Mouse (Mus musculus) C2C12 (cell line): ENCODE results near the gene Adh4. TPM values are rescaled to one million over a fixed set of nuclear protein-coding genes. Genes with fewer than 3 reads are reported as not detected.

Experiments
- H3K27me3 ChIP-seq: one replicate; pipeline ENCODE4 v1.6.1; 2011; ENCODE audit not compliant: control insufficient read depth, insufficient read depth, insufficient read length
- H3K36me3 ChIP-seq: one replicate; pipeline ENCODE4 v1.6.1; 2011; ENCODE audit not compliant: control insufficient read depth, insufficient read depth
- H3K4me3 ChIP-seq: one replicate; pipeline ENCODE4 v1.5.1; 2011; ENCODE audit warnings: mild to moderate bottlenecking, control low read depth; ENCODE audit not compliant: poor library complexity, insufficient read depth, severe bottlenecking
- H3K79me2 ChIP-seq: one replicate; pipeline ENCODE4 v1.6.1; 2011; ENCODE audit not compliant: control insufficient read depth, insufficient read depth
- H3K79me3 ChIP-seq: one replicate; pipeline ENCODE4 v1.6.1; 2011; ENCODE audit warnings: low read depth, control low read depth
- H3ac ChIP-seq: one replicate; pipeline ENCODE3; 2011; ENCODE audit warnings: low read depth; ENCODE audit not compliant: control insufficient read depth, insufficient read length
- CEBPB ChIP-seq: IDR thresholded peaks from one replicate; pipeline ENCODE4 v1.6.1; 2011; ENCODE audit warnings: low read depth, mild to moderate bottlenecking, control low read depth, moderate library complexity
- CTCF ChIP-seq: IDR thresholded peaks from one replicate; pipeline ENCODE4 v1.5.1; 2011; ENCODE audit not compliant: control insufficient read depth, insufficient read depth, insufficient read length
- FOSL1 ChIP-seq: IDR thresholded peaks from one replicate; pipeline ENCODE4 v1.8.0; 2011; ENCODE audit warnings: mild to moderate bottlenecking, low read length; ENCODE audit not compliant: poor library complexity, insufficient read depth, severe bottlenecking
- MAX ChIP-seq: IDR thresholded peaks from one replicate; pipeline ENCODE4 v1.6.1; 2011; ENCODE audit warnings: mild to moderate bottlenecking, control low read depth
- MYOD1 ChIP-seq: IDR thresholded peaks from one replicate; pipeline ENCODE4 v1.6.1; 2011; ENCODE audit warnings: low read depth; ENCODE audit not compliant: control insufficient read depth, insufficient read length
- MYOG ChIP-seq: IDR thresholded peaks from one replicate; pipeline ENCODE4 v1.6.1; 2011; ENCODE audit not compliant: control insufficient read depth, insufficient read length; ENCODE audit errors: extremely low read depth
- USF1 ChIP-seq: IDR thresholded peaks from one replicate; pipeline ENCODE4 v1.6.1; 2011; ENCODE audit warnings: low read depth, mild to moderate bottlenecking, control low read depth, moderate library complexity
- polyA plus RNA-seq: library from polyadenylated mRNA; unstranded; fragments of >200 nt; fragmentation: generic; extraction: Trizol; gene quantifications from one replicate; pipeline ENCODE4 v1.2.1, GENCODE M21; 2012; ENCODE audit warnings: missing spikeins

Gene Adh4
- polyA plus RNA-seq, 1 experiment: not detected

DNA sequence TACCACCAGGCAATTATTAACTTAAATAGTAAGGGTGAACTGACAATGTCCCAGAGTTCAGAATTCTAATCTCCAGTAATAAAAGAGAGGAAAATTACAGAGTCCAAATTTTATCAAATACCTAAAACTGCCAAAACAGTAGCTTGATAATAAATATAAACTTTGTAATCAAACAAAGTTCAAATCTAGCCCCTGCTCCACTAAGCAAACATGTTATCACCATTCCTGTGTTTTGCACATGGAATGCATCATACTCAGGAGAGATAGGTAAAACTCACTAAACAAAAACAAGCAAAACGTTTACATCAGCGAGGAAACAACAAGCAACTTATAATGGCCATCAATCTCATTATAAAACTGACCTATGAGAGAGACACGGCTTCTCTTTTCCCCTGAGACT, 5.1 kb upstream of the Adh4 start:
- no peak for TF ChIP-seq CTCF
- no peak overlapping the region for H3ac ChIP-seq
- no peaks in the 10 kb centered on the region for H3K27me3 ChIP-seq

DNA sequence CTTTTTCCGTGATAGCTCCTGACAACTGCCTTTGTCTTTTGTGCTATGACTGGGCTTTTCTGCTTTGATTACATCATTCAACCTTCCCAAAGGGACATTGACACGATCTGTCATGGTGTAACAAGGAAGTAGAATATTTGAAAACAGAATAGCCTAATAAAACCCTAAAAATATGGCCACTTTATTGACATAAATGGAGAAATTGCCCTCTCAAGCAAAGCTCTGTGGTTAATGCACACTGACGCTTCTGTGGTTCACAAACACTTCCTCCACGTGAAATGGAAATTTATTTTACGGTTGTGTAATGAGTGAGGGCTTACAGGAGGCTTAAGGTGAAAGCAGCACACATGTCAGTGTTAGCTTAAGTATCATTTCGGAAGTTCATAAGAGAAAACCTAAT, 4.1 kb downstream of the Adh4 start:
- H3K4me3 ChIP-seq: no peak overlapping the region
- TF ChIP-seq CEBPB (no peak), MAX (no peak), FOSL1 (no peak)
- no peaks in the 10 kb centered on the region for H3K27me3 ChIP-seq
- H3ac ChIP-seq: no peak overlapping the region
- H3K79me2 ChIP-seq: no peaks in the 10 kb centered on the region
- no peaks in the 10 kb centered on the region for H3K36me3 ChIP-seq
- no peaks in the 10 kb centered on the region for H3K79me3 ChIP-seq

More for the DNA sequence above, 5.1 kb upstream of the Adh4 start:
- Histone ChIP-seq H3K79me2 (no peaks in the 10 kb centered on the region), H3K36me3 (no peaks in the 10 kb centered on the region), H3K4me3 (no peak overlapping the region), H3K79me3 (no peaks in the 10 kb centered on the region)

DNA sequence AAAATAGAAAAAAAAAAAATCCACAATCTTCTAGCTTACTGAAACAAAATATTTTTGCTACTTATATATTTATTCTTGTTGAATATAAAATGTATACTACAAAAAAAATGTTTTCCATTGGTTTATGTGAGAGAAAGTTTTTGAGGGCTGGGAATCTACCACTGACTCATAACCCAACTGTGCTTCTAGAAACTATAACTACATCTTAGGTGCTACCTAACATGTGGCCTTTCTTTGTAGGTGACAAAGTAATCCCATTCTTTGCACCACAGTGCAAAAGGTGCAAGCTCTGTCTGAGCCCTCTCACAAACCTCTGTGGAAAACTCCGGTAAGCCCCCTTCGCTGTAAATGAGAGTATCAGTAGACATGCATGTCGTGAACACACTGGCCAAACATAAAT, 5.1 kb downstream of the Adh4 start:
- Histone ChIP-seq H3K79me3 (no peaks in the 10 kb centered on the region), H3K4me3 (no peak overlapping the region), H3ac (no peak overlapping the region), H3K36me3 (no peaks in the 10 kb centered on the region), H3K79me2 (no peaks in the 10 kb centered on the region), H3K27me3 (no peaks in the 10 kb centered on the region)
- TF ChIP-seq MYOD1 (no peak), CEBPB (no peak), CTCF (no peak), MYOG (no peak), USF1 (no peak), MAX (no peak), FOSL1 (no peak)

DNA sequence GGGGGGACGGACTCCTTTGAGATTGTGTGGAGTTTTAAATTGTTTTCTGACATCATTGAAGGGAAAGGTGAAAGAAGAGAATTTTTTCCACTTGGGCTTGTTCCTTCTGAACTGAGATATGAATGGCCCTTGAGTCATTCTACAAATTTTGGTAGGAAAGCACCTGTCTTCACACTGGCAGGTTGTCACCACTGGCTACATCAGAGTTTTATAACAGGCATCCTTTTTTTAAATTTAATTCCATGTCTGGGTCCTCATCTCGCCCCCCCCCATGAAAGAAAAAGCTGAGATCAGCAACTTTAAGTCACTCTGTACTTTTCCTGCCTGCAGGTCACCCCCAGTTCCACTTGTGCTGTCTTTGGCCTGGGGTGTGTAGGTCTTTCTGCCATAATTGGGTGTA, 8.4 kb downstream of the Adh4 start:
- TF ChIP-seq MYOD1 (no peak), CTCF (no peak), CEBPB (no peak), FOSL1 (no peak), USF1 (no peak), MAX (no peak), MYOG (no peak)
- Histone ChIP-seq H3K27me3 (no peaks in the 10 kb centered on the region), H3K79me2 (no peaks in the 10 kb centered on the region), H3K4me3 (no peak overlapping the region), H3K36me3 (no peaks in the 10 kb centered on the region), H3K79me3 (no peaks in the 10 kb centered on the region), H3ac (no peak overlapping the region)

DNA sequence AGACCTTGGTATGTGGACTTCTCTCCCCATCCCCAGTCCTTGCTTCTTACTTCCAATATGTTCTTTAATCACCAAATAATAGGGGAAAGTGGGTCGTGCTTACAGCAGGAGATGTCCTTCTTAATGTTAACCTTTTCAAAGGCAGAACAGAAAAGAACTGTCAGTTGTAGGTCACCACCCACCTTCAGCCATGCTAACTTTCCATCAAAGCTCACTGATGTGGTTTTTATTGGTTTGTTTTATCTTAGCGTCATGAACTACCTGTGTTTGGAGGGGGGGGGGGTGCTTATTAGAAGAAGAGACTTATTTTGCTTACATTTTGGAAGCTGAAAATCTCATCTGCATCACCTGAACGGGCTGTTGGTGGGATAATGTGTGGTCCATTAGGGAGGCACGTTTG, 9.0 kb downstream of the Adh4 start:
- Histone ChIP-seq H3K4me3 (no peak overlapping the region), H3K27me3 (no peaks in the 10 kb centered on the region), H3K79me2 (no peaks in the 10 kb centered on the region), H3K79me3 (no peaks in the 10 kb centered on the region), H3K36me3 (no peaks in the 10 kb centered on the region), H3ac (no peak overlapping the region)
- TF ChIP-seq MAX (no peak), MYOG (no peak), USF1 (no peak), CTCF (no peak), FOSL1 (no peak), MYOD1 (no peak), CEBPB (no peak)

DNA sequence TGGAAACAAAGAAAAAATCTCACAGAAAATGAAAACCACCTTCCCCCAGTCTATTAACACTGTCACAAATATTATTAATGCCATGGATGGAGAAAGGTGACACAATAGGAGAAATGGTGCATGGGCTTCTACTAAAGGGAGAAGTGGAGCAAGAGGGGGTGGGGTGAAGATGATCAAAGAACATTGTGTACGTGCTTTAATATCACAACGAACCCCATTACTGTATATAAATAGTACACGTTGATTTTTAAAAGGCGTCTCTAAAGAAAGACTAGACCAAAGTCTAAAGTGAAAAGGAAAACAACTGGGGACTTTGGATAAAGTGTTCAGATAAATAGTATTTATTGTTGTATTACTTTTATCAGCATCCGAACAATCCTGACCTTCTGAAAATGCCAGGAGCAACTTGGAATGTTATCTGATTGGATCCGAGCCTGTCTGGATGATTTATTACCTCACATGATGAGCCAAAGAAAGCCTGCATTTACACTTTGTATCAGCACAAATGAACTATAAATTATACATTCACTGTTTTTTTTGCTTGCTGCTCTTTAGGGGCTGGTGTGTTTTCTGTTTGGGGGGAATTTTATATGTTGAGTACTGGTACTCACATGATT, 15.2 kb downstream of the Adh4 start:
- Histone ChIP-seq H3K79me3 (no peaks in the 10 kb centered on the region), H3K79me2 (no peaks in the 10 kb centered on the region), H3K36me3 (no peaks in the 10 kb centered on the region), H3K27me3 (no peaks in the 10 kb centered on the region), H3K4me3 (no peak overlapping the region), H3ac (no peak overlapping the region)
- no peak for TF ChIP-seq CEBPB
- TF ChIP-seq CTCF: no peak
- TF ChIP-seq MAX: no peak
- TF ChIP-seq MYOG: no peak
- TF ChIP-seq FOSL1: no peak
- TF ChIP-seq USF1: no peak
- TF ChIP-seq MYOD1: no peak
